Mouse (Mus musculus) midbrain, embryonic 16.5 days (tissue): ENCODE measurements at regions not wholly inside any gene's neighbourhood (a gene's known extent, or its start where the extent isn't known, plus 50 kb on each side); places are given as distances from the start of the nearest gene placed in this dataset.
A peak's percentile ranks its signal among the peaks of the same experiment; 100 is the strongest.
"Not testable (repeated sequence)": the region's sequence is repeated elsewhere in the genome, so short reads cannot be mapped to it uniquely, and the experiment has no call there.

Source experiments
- ATAC-seq: fragments of 200-750 bp; cut with Nextera tagmentation; 2 replicates; pipeline ENCODE4 v1.8.0; 2017; ENCODE audit warnings: moderate TSS enrichment
- H3K27ac ChIP-seq: fragments of 300-500 bp; sonication (generic); 2 replicates; pipeline ENCODE4 v1.5.1; 2014; ENCODE audit warnings: mild to moderate bottlenecking, low read length, mixed read lengths
- H3K27me3 ChIP-seq: fragments of 300-500 bp; sonication (generic); 2 replicates; pipeline ENCODE4 v1.6.1; 2014; ENCODE audit warnings: low read depth, low read length, mixed read lengths; ENCODE audit not compliant: control insufficient read depth, insufficient read depth
- H3K36me3 ChIP-seq: fragments of 300-500 bp; sonication (generic); 2 replicates; pipeline ENCODE4 v1.6.1; 2014; ENCODE audit warnings: mild to moderate bottlenecking, low read length, moderate library complexity, mixed read lengths; ENCODE audit not compliant: control insufficient read depth, insufficient read depth
- H3K4me1 ChIP-seq: fragments of 300-500 bp; sonication (generic); 2 replicates; pipeline ENCODE4 v1.6.1; 2014; ENCODE audit warnings: mild to moderate bottlenecking, low read length, mixed read lengths; ENCODE audit not compliant: control insufficient read depth, insufficient read depth
- H3K4me2 ChIP-seq: fragments of 300-500 bp; sonication (generic); 2 replicates; pipeline ENCODE4 v1.6.1; 2014; ENCODE audit warnings: mild to moderate bottlenecking, low read length, mixed read lengths
- H3K4me3 ChIP-seq: fragments of 300-500 bp; sonication (generic); 2 replicates; pipeline ENCODE4 v1.5.1; 2014; ENCODE audit warnings: low read depth, mild to moderate bottlenecking, low read length, moderate library complexity, mixed read lengths
- H3K9ac ChIP-seq: fragments of 300-500 bp; sonication (generic); 2 replicates; pipeline ENCODE4 v1.6.1; 2014; ENCODE audit warnings: low read depth, low read length, mixed read lengths
- H3K9me3 ChIP-seq: fragments of 300-500 bp; sonication (generic); replicated peaks from 2 replicates; pipeline ENCODE4 v1.6.1; 2014; ENCODE audit warnings: mild to moderate bottlenecking, low read length, mixed read lengths; ENCODE audit not compliant: control insufficient read depth, poor library complexity, severe bottlenecking
- WGBS: fragments of 180-500 bp; shearing (Covaris S2); extraction: QIAGEN DNeasy Blood & Tissue Kit; methylation state at CpG from one replicate; pipeline ENCODE4 v1.1.7; 2014; 5-methylcytosine and 5-hydroxymethylcytosine counted together

GRCm38 (mm10) chr15:60280378-60280777, 264.0 kb upstream of the 4933412E24Rik start:
- H3K36me3 ChIP-seq, result no peaks in the 10 kb centered on the region
- H3K9ac ChIP-seq, result no peak overlapping the region
- ATAC-seq, result 0 out of 2 replicates have a peak, but pooled peaks have one; percentile 72
- H3K9me3 ChIP-seq, result no peaks in the 10 kb centered on the region
- no peak overlapping the region for H3K27ac ChIP-seq
- 36% methylated on average over 2 of the region's 2 CpGs for WGBS
- H3K4me1 ChIP-seq, result no peaks in the 10 kb centered on the region
- no peaks in the 10 kb centered on the region for H3K27me3 ChIP-seq
- no peak overlapping the region for H3K4me2 ChIP-seq
- H3K4me3 ChIP-seq, result no peak overlapping the region

DNA sequence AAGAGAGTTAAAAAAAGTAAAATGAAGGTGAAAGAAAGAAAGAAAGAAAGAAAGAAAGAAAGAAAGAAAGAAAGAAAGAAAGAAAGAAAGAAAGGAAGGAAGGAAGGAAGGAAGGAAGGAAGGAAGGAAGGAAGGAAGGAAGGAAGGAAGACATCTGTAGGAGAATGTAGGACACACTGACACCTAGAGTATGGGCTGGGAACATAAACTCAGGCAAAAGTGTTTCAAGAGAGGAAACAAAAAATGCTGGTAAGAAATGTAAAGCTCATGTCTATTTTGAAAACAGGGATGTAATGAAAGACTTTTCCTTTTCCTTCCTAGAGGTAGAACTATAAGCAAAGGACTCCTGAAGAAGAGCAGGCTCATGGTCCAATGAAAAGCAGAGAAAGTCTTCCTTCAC, 237.2 kb upstream of the 4933412E24Rik start:
- H3K4me2 ChIP-seq, H3K4me1 ChIP-seq, H3K4me3 ChIP-seq, H3K27me3 ChIP-seq, H3K36me3 ChIP-seq, H3K9ac ChIP-seq, H3K27ac ChIP-seq, ATAC-seq, H3K9me3 ChIP-seq: not testable (repeated sequence)

GRCm38 (mm10) chr15:60226335-60226938, 210.0 kb upstream of the 4933412E24Rik start:
- no peak overlapping the region for H3K4me3 ChIP-seq
- no peaks in the 10 kb centered on the region for H3K9me3 ChIP-seq
- WGBS, result 64% methylated on average over 4 of the region's 4 CpGs
- no peak overlapping the region for H3K9ac ChIP-seq
- H3K27ac ChIP-seq, result no peak overlapping the region
- no peak overlapping the region for H3K4me2 ChIP-seq
- ATAC-seq, result no peak
- H3K4me1 ChIP-seq, result no peaks in the 10 kb centered on the region
- no peaks in the 10 kb centered on the region for H3K36me3 ChIP-seq
- no peaks in the 10 kb centered on the region for H3K27me3 ChIP-seq

DNA sequence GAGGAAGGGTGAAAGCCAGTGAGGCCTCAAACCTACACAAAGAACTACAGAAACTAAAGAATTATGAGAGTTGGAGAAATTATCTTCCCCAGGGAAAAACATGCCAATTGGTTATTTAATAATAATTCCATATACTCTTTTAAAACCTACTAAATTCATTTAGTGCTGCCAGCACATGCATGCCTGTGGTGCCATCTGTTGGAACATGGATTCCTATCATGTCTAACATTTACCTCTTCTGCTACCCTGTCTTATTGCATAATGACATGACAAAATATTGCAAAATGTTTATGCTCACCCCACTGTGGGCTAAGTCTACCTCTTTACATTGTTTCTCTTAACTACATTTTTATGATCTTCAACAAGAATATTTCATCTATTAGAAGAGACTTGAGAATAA, 178.7 kb upstream of the 4933412E24Rik start:
- Histone ChIP-seq H3K4me3 (no peak overlapping the region), H3K4me1 (no peaks in the 10 kb centered on the region), H3K9me3 (no peaks in the 10 kb centered on the region), H3K4me2 (no peak overlapping the region), H3K9ac (no peak overlapping the region), H3K36me3 (no peaks in the 10 kb centered on the region), H3K27ac (no peak overlapping the region), H3K27me3 (no peaks in the 10 kb centered on the region)
- no peak for ATAC-seq

DNA sequence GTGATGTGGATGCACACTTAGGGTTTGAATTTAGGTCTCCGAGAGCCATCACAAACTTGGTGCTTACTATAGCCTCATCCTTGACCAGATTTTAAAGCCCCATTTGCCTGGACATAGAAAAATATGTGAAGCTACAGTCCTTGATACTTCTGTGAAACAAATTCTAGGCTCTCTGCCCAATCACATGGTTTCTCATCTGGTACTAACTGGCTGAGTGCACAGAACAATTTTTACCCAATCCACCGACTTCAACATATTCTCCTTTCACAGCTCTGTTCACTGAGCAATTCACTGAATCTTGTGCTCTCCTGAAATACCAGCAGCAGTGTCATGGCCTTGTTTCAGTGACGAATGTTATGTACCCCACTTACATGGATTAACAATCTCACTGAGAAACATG, 176.7 kb upstream of the 4933412E24Rik start:
- H3K4me3 ChIP-seq, result no peak overlapping the region
- no peak overlapping the region for H3K4me2 ChIP-seq
- WGBS, result 93% methylated on average over 3 of the region's 3 CpGs
- H3K27ac ChIP-seq, result no peak overlapping the region
- H3K4me1 ChIP-seq, result no peaks in the 10 kb centered on the region
- H3K36me3 ChIP-seq, result no peaks in the 10 kb centered on the region
- no peak overlapping the region for H3K9ac ChIP-seq
- no peaks in the 10 kb centered on the region for H3K9me3 ChIP-seq
- no peaks in the 10 kb centered on the region for H3K27me3 ChIP-seq
- no peak for ATAC-seq

DNA sequence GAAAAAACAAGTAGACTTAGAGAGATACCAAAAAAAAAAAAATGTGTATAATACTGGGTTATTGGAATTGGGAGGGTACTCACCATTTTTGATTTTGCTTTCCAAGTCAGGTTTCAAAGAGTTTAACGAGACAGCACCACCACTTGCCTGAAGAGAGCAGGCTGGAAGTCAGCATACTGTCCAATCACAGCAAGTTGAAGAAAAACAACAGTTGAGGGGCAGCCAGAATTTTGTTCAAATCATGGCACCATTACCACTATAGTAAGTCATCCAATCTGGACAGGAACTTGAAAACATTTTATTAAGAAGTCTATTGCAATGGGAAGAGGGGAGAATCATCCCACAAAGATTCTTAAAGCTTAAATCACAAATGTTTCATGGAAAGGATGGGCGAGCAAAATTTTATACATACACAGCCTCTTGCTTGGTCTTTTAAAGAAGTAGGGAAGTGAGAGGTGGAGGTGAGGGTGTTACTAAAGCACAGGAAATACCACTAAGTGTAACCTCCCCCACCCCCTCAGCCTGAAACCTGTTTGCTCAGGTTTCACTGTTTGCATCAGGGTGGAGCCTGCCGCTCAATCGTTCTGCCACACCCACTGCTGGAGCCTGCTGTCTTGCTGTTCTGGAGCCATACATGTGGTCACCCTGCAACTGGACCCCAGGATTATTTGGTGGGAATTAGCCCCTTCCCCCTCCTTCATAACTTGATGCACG, 170.7 kb upstream of the 4933412E24Rik start:
- Histone ChIP-seq H3K9ac (no peak overlapping the region), H3K27ac (no peak overlapping the region), H3K36me3 (no peaks in the 10 kb centered on the region), H3K4me2 (no peak overlapping the region), H3K4me1 (no peaks in the 10 kb centered on the region), H3K9me3 (no peaks in the 10 kb centered on the region), H3K4me3 (no peak overlapping the region), H3K27me3 (no peaks in the 10 kb centered on the region)
- ATAC-seq, result no peak
- 72% methylated on average over 5 of the region's 5 CpGs for WGBS

- no peak overlapping the region for H3K27ac ChIP-seq
- no peak overlapping the region for H3K9ac ChIP-seq
- no peaks in the 10 kb centered on the region for H3K36me3 ChIP-seq
- H3K9me3 ChIP-seq, result no peaks in the 10 kb centered on the region
- H3K4me1 ChIP-seq, result no peaks in the 10 kb centered on the region
- H3K27me3 ChIP-seq, result no peaks in the 10 kb centered on the region
- no peak for ATAC-seq
- H3K4me3 ChIP-seq, result no peak overlapping the region
- 90% methylated on average over 6 of the region's 6 CpGs for WGBS
- no peak overlapping the region for H3K4me2 ChIP-seq
These were observed 125.2 kb upstream of the 4933412E24Rik start for GRCm38 (mm10) chr15:60141554-60142070.

DNA sequence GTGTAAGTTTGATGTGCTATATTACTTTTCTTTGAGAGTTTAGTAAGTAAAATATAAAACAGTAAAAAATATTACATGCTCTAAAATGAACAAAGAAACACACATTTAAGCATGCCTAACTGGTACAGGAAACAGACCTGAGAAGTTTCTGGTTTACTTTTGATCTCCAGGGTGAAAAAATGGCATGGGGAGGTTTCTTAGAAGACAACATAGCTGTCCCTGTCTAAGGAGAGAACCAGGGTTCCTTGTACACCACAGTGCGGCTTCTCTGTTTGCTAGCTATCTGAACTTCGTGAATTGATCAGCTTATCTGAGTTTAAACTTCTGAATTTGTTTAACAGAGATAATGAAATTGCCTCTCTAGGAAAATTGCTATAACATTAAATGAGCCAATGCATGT, 120.3 kb upstream of the 4933412E24Rik start:
- 79% methylated on average over 2 of the region's 2 CpGs for WGBS
- no peak for ATAC-seq
- no peaks in the 10 kb centered on the region for H3K27me3 ChIP-seq

GRCm38 (mm10) chr15:60134515-60134914, 118.1 kb upstream of the 4933412E24Rik start:
- WGBS, result 49% methylated on average over 1 of the region's 1 CpGs
- Histone ChIP-seq H3K9ac (no peak overlapping the region), H3K36me3 (no peaks in the 10 kb centered on the region), H3K4me1 (no peaks in the 10 kb centered on the region), H3K27ac (no peak overlapping the region), H3K4me3 (no peak overlapping the region), H3K9me3 (no peaks in the 10 kb centered on the region), H3K27me3 (no peaks in the 10 kb centered on the region), H3K4me2 (no peak overlapping the region)
- ATAC-seq, result no peak

More for the DNA sequence above, 120.3 kb upstream of the 4933412E24Rik start:
- Histone ChIP-seq H3K4me1 (no peaks in the 10 kb centered on the region), H3K9ac (no peak overlapping the region), H3K36me3 (no peaks in the 10 kb centered on the region), H3K27ac (no peak overlapping the region), H3K9me3 (no peaks in the 10 kb centered on the region), H3K4me2 (no peak overlapping the region), H3K4me3 (no peak overlapping the region)
